Mouse (Mus musculus): Measurements from ENCODE around the gene Gm37240. TPM values are rescaled to one million over a fixed set of nuclear protein-coding genes. Genes with fewer than 3 reads are reported as not detected.

The Gm37240 gene
- polyA plus RNA-seq, 1 experiment: 0.26 TPM

GRCm38 (mm10) chr3:84708469-84708868 lies 1178.8 kb downstream of the Gm37240 start:
- DNase-seq (ENCODE audit: extremely low spot score in 1 of 2, low spot score in 1 of 2): no peak

GRCm38 (mm10) chr3:84705224-84705623 lies 1182.1 kb downstream of the Gm37240 start:
- DNase-seq (ENCODE audit: extremely low spot score in 1 of 2, low spot score in 1 of 2): no peak

GRCm38 (mm10) chr3:84703083-84703810 lies 1184.1 kb downstream of the Gm37240 start:
- no peak for DNase-seq (ENCODE audit: extremely low spot score in 1 of 2, low spot score in 1 of 2)

GRCm38 (mm10) chr3:84701964-84702363 lies 1185.4 kb downstream of the Gm37240 start:
- DNase-seq (ENCODE audit: extremely low spot score in 1 of 2, low spot score in 1 of 2): no peak

GRCm38 (mm10) chr3:84701509-84701908 lies 1185.8 kb downstream of the Gm37240 start:
- no peak for DNase-seq (ENCODE audit: extremely low spot score in 1 of 2, low spot score in 1 of 2)

- peak; percentile 63 to 71 for DNase-seq (ENCODE audit: extremely low spot score in 1 of 2, low spot score in 1 of 2)
Observed at GRCm38 (mm10) chr3:84696428-84696917, 1190.8 kb downstream of the Gm37240 start.

GRCm38 (mm10) chr3:84695867-84696361 lies 1191.4 kb downstream of the Gm37240 start:
- no peak for DNase-seq (ENCODE audit: extremely low spot score in 1 of 2, low spot score in 1 of 2)

GRCm38 (mm10) chr3:84695418-84695817 lies 1191.9 kb downstream of the Gm37240 start:
- DNase-seq (ENCODE audit: extremely low spot score in 1 of 2, low spot score in 1 of 2): no peak

- DNase-seq (ENCODE audit: extremely low spot score in 1 of 2, low spot score in 1 of 2): no peak
Observed at GRCm38 (mm10) chr3:84693886-84694285, 1193.4 kb downstream of the Gm37240 start.

- DNase-seq (ENCODE audit: extremely low spot score in 1 of 2, low spot score in 1 of 2): peak in 1 of 2 experiments; percentile 76
Observed at GRCm38 (mm10) chr3:84692647-84693199, 1194.6 kb downstream of the Gm37240 start.

GRCm38 (mm10) chr3:84690091-84690771 lies 1197.1 kb downstream of the Gm37240 start:
- no peak for DNase-seq (ENCODE audit: extremely low spot score in 1 of 2, low spot score in 1 of 2)

- no peak for DNase-seq (ENCODE audit: extremely low spot score in 1 of 2, low spot score in 1 of 2)
Observed at GRCm38 (mm10) chr3:84689656-84690055, 1197.7 kb downstream of the Gm37240 start.

- peak in 1 of 2 experiments; percentile 27 for DNase-seq (ENCODE audit: extremely low spot score in 1 of 2, low spot score in 1 of 2)
Observed at GRCm38 (mm10) chr3:84688176-84688575, 1199.1 kb downstream of the Gm37240 start.

GRCm38 (mm10) chr3:84687488-84687846 lies 1199.9 kb downstream of the Gm37240 start:
- DNase-seq (ENCODE audit: extremely low spot score in 1 of 2, low spot score in 1 of 2): no peak

- DNase-seq (ENCODE audit: extremely low spot score in 1 of 2, low spot score in 1 of 2): no peak
Observed at GRCm38 (mm10) chr3:84686799-84687487, 1200.4 kb downstream of the Gm37240 start.

- no peak for DNase-seq (ENCODE audit: extremely low spot score in 1 of 2, low spot score in 1 of 2)
Observed at GRCm38 (mm10) chr3:84686294-84686672, 1201.0 kb downstream of the Gm37240 start.

- no peak for DNase-seq (ENCODE audit: extremely low spot score in 1 of 2, low spot score in 1 of 2)
Observed at GRCm38 (mm10) chr3:84685662-84686293, 1201.5 kb downstream of the Gm37240 start.

- no peak for DNase-seq (ENCODE audit: extremely low spot score in 1 of 2, low spot score in 1 of 2)
Observed at GRCm38 (mm10) chr3:84683788-84684187, 1203.5 kb downstream of the Gm37240 start.

- no peak for DNase-seq (ENCODE audit: extremely low spot score in 1 of 2, low spot score in 1 of 2)
Observed at GRCm38 (mm10) chr3:84681699-84682098, 1205.6 kb downstream of the Gm37240 start.

- no peak for DNase-seq (ENCODE audit: extremely low spot score in 1 of 2, low spot score in 1 of 2)
Observed at GRCm38 (mm10) chr3:84680062-84680461, 1207.3 kb downstream of the Gm37240 start.

Measured in frontal cortex, adult 2 months (tissue).